ENCODE assay signal across 8 mouse cellular contexts in genomic region chr12:80757751-80758558, GRCm38 (mm10). TPM values are rescaled to one million over a fixed set of nuclear protein-coding genes. Genes with fewer than 3 reads are reported as not detected.
DNase-seq lines count a peak whose midpoint lies in the region; ATAC-seq lines count a peak whose summit lies in the region.

No protein-coding gene starts in this region.

- WGBS in heart, embryonic 12.5 days, result 2% methylated on average over 106 of the region's 122 CpGs
- under 1% methylated on average over 102 of the region's 122 CpGs for WGBS in kidney, embryonic 16.5 days

- no peaks in the 10 kb centered on the region for H3K9me3 ChIP-seq in heart, embryonic 12.5 days (replicated peaks)
- no peaks in the 10 kb centered on the region for H3K9me3 ChIP-seq in kidney, embryonic 16.5 days (ENCODE audit: low read length)

- peaks cover 29% of the 10 kb centered on the region for H3K4me1 ChIP-seq in heart, embryonic 12.5 days (replicated peaks)
- H3K4me1 ChIP-seq in kidney, embryonic 16.5 days (ENCODE audit: insufficient read depth, low read length), result peaks cover 30% of the 10 kb centered on the region

- peak overlapping the region; percentile 95 for H3K4me2 ChIP-seq in heart, embryonic 12.5 days
- peak overlapping the region; percentile 98 for H3K4me2 ChIP-seq in kidney, embryonic 16.5 days (replicated peaks; ENCODE audit: low read depth, low read length)

- H3K27me3 ChIP-seq in heart, embryonic 12.5 days (replicated peaks), result peaks cover 85% of the 10 kb centered on the region
- peaks cover 62% of the 10 kb centered on the region for H3K27me3 ChIP-seq in kidney, embryonic 16.5 days (ENCODE audit: insufficient read depth, low read length)
- H3K27me3 ChIP-seq in splenic B cell, adult 2 months (ENCODE audit: control insufficient read depth, insufficient read depth, low read length, poor library complexity, severe bottlenecking), result peaks cover 4% of the 10 kb centered on the region; the same call in 1 of the 2 replicates

- H3K9ac ChIP-seq in heart, embryonic 12.5 days, result peak overlapping the region; percentile 50
- H3K9ac ChIP-seq in kidney, embryonic 16.5 days (replicated peaks; ENCODE audit: low read length), result peak overlapping the region; percentile 63

- H3K4me3 ChIP-seq in heart, embryonic 12.5 days, result peak overlapping the region; percentile 61
- peak overlapping the region; percentile 60 for H3K4me3 ChIP-seq in kidney, embryonic 16.5 days (ENCODE audit: low read length)

- H3K36me3 ChIP-seq in heart, embryonic 12.5 days, result no peaks in the 10 kb centered on the region
- no peaks in the 10 kb centered on the region for H3K36me3 ChIP-seq in kidney, embryonic 16.5 days (ENCODE audit: insufficient read depth, low read length)
- no peaks in the 10 kb centered on the region for H3K36me3 ChIP-seq in splenic B cell, adult 2 months (ENCODE audit: control insufficient read depth, insufficient read depth, low read length, poor library complexity, severe bottlenecking)

- DNase-seq in CD4-positive, CD25-positive, alpha-beta regulatory T cell, adult 2 months (ENCODE audit: low read depth, low spot score), result peak; percentile 51
- DNase-seq in embryo, embryonic 9.5 days (ENCODE audit: extremely low spot score), result peak; percentile 79
- DNase-seq in lung, postnatal 36 days, result peak; percentile 68
- DNase-seq in splenic B cell, adult 2 months (ENCODE audit: low read depth, low spot score), result peak; percentile 33

- no peak overlapping the region for H3K27ac ChIP-seq in heart, embryonic 12.5 days (ENCODE audit: poor library complexity, severe bottlenecking)
- no peak overlapping the region; the same call in 1 of the 2 replicates for H3K27ac ChIP-seq in kidney, embryonic 16.5 days (ENCODE audit: low read length)

- no peak for ATAC-seq in CD4-positive, CD25-positive, alpha-beta regulatory T cell, adult 4 months
- peak; percentile 64 for ATAC-seq in heart, embryonic 12.5 days (ENCODE audit: insufficient number of reproducible peaks, low FRiP score)
- ATAC-seq in kidney, embryonic 16.5 days (ENCODE audit: low FRiP score, low TSS enrichment), result peak; percentile 88
- ATAC-seq in activated CD4-positive, CD25-positive, alpha-beta regulatory T cell, adult 4 months, result no peak

RNA-seq across cellular contexts. Expression of gene Ccdc177, which starts 2.5 kb away (rescaled TPM):
- polyA plus RNA-seq in CD4-positive, CD25-positive, alpha-beta regulatory T cell, adult 4 months (2017; shearing (Covaris generic)), result not detected
- polyA plus RNA-seq in heart, embryonic 12.5 days (2016; fragmentation: Nextera tagmentation; extraction: Ambion mirVana), result 0.03 TPM in 1 of 2 replicates, not detected in the other
- polyA plus RNA-seq in kidney, embryonic 16.5 days (2015; fragmentation: Nextera tagmentation; extraction: Ambion mirVana), result 0.11 and 0.12 TPM in 2 replicates
- not detected for polyA plus RNA-seq in activated CD4-positive, CD25-positive, alpha-beta regulatory T cell, adult 4 months (2017; shearing (Covaris generic))

RNA-seq across cellular contexts. Expression of gene Susd6, which starts 32.4 kb away (rescaled TPM):
- polyA plus RNA-seq in CD4-positive, CD25-positive, alpha-beta regulatory T cell, adult 4 months (2017; shearing (Covaris generic)), result 10 to 100 TPM; 23.1 to 29.8 TPM
- 22.4 and 22.7 TPM in 2 replicates for polyA plus RNA-seq in heart, embryonic 12.5 days (2016; fragmentation: Nextera tagmentation; extraction: Ambion mirVana)
- polyA plus RNA-seq in kidney, embryonic 16.5 days (2015; fragmentation: Nextera tagmentation; extraction: Ambion mirVana), result 17.1 and 19.5 TPM in 2 replicates
- polyA plus RNA-seq in activated CD4-positive, CD25-positive, alpha-beta regulatory T cell, adult 4 months (2017; shearing (Covaris generic)), result 10 to 100 TPM; 21.8 to 29.4 TPM

Comparison
In these comparisons a context has a peak if more than half of its experiments do, and no peak if none do; other contexts are left out.
1. ATAC-seq: peak in heart, embryonic 12.5 days (single experiment) and kidney, embryonic 16.5 days (single experiment); none in CD4-positive, CD25-positive, alpha-beta regulatory T cell, adult 4 months (single experiment) and activated CD4-positive, CD25-positive, alpha-beta regulatory T cell, adult 4 months (single experiment).
2. Peak in every context shown above with its lines, with median percentiles within 50 percentile points of each other: DNase-seq.